Mouse (Mus musculus): ENCODE data around the gene Asb8.

Asb8 gene

GRCm38 (mm10) chr15:98119363-98119762, 46.1 kb downstream of the Asb8 start:
- DNase-seq (ENCODE audit: inconsistent age in 2 of 2, low spot score in 1 of 2), result no peak

GRCm38 (mm10) chr15:98116287-98116686, 49.1 kb downstream of the Asb8 start:
- no peak for DNase-seq (ENCODE audit: inconsistent age in 2 of 2, low spot score in 1 of 2)

GRCm38 (mm10) chr15:98115779-98116163, 49.7 kb downstream of the Asb8 start:
- DNase-seq (ENCODE audit: inconsistent age in 2 of 2, low spot score in 1 of 2), result no peak

- DNase-seq (ENCODE audit: inconsistent age in 2 of 2, low spot score in 1 of 2), result no peak
Measured at GRCm38 (mm10) chr15:98114852-98115778, 50.3 kb downstream of the Asb8 start.

- DNase-seq (ENCODE audit: inconsistent age in 2 of 2, low spot score in 1 of 2), result no peak
Measured at GRCm38 (mm10) chr15:98114098-98114851, 51.1 kb downstream of the Asb8 start.

- no peak for DNase-seq (ENCODE audit: inconsistent age in 2 of 2, low spot score in 1 of 2)
Measured at GRCm38 (mm10) chr15:98111791-98112190, 53.6 kb downstream of the Asb8 start.

- peak; percentile 91 to 96 for DNase-seq (ENCODE audit: inconsistent age in 2 of 2, low spot score in 1 of 2)
Measured at GRCm38 (mm10) chr15:98108297-98109152, 56.9 kb downstream of the Asb8 start.

- DNase-seq (ENCODE audit: inconsistent age in 2 of 2, low spot score in 1 of 2), result no peak
Measured at GRCm38 (mm10) chr15:98107703-98108296, 57.6 kb downstream of the Asb8 start.

- no peak for DNase-seq (ENCODE audit: inconsistent age in 2 of 2, low spot score in 1 of 2)
Measured at GRCm38 (mm10) chr15:98107230-98107629, 58.2 kb downstream of the Asb8 start.

GRCm38 (mm10) chr15:98106506-98106905, 58.9 kb downstream of the Asb8 start:
- no peak for DNase-seq (ENCODE audit: inconsistent age in 2 of 2, low spot score in 1 of 2)

- DNase-seq (ENCODE audit: inconsistent age in 2 of 2, low spot score in 1 of 2), result no peak
Measured at GRCm38 (mm10) chr15:98102401-98102800, 63.0 kb downstream of the Asb8 start.

GRCm38 (mm10) chr15:98098519-98098918, 66.9 kb downstream of the Asb8 start:
- DNase-seq (ENCODE audit: inconsistent age in 2 of 2, low spot score in 1 of 2), result no peak

- DNase-seq (ENCODE audit: inconsistent age in 2 of 2, low spot score in 1 of 2), result no peak
Measured at GRCm38 (mm10) chr15:98096957-98097356, 68.5 kb downstream of the Asb8 start.

GRCm38 (mm10) chr15:98094905-98095304, 70.5 kb downstream of the Asb8 start:
- DNase-seq (ENCODE audit: inconsistent age in 2 of 2, low spot score in 1 of 2), result no peak

GRCm38 (mm10) chr15:98093121-98094011, 72.1 kb downstream of the Asb8 start, which contains the start of gene Senp1:
Gene Senp1, minus strand, starts transcription at chr15:98093744.
- DNase-seq (ENCODE audit: inconsistent age in 2 of 2, low spot score in 1 of 2), result peak; percentile 93 to 98

- DNase-seq (ENCODE audit: inconsistent age in 2 of 2, low spot score in 1 of 2), result no peak
Measured at GRCm38 (mm10) chr15:98092372-98093120, 72.9 kb downstream of the Asb8 start, which contains the start of gene Pfkm. Gene Pfkm, plus strand, starts transcription at chr15:98092589.

- DNase-seq (ENCODE audit: inconsistent age in 2 of 2, low spot score in 1 of 2), result no peak
Measured at GRCm38 (mm10) chr15:98091841-98092240, 73.6 kb downstream of the Asb8 start.

- peak in 1 of 2 experiments; percentile 73 for DNase-seq (ENCODE audit: inconsistent age in 2 of 2, low spot score in 1 of 2)
Measured at GRCm38 (mm10) chr15:98089421-98090183, 75.8 kb downstream of the Asb8 start.
